Mouse (Mus musculus): ENCODE results near the gene Tub.
A peak's percentile ranks its signal among the peaks of the same experiment; 100 is the strongest.

The Tub gene

DNA sequence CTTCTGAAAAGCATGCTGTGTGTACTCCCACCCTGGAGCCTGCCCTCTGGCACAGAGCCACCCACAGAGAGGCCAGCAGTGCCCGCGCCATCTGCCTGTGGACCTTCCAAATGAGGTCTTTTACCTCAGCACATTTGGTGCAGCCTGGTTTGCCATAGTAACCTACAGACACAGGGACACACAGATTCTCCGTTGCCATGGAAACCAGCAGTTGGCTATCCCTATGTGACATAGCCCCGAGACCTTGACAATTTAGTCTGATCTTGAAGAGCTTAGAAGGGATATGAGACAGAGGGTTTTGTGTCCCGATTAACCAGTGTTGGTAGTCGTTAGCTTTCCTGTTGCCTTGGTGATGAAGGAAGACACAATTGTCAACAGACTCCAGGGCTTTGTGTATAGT is 22.1 kb downstream of the Tub start:
- DNase-seq (ENCODE audit: inconsistent age in 2 of 2, low spot score in 1 of 2) = peak; percentile 62 to 85

DNA sequence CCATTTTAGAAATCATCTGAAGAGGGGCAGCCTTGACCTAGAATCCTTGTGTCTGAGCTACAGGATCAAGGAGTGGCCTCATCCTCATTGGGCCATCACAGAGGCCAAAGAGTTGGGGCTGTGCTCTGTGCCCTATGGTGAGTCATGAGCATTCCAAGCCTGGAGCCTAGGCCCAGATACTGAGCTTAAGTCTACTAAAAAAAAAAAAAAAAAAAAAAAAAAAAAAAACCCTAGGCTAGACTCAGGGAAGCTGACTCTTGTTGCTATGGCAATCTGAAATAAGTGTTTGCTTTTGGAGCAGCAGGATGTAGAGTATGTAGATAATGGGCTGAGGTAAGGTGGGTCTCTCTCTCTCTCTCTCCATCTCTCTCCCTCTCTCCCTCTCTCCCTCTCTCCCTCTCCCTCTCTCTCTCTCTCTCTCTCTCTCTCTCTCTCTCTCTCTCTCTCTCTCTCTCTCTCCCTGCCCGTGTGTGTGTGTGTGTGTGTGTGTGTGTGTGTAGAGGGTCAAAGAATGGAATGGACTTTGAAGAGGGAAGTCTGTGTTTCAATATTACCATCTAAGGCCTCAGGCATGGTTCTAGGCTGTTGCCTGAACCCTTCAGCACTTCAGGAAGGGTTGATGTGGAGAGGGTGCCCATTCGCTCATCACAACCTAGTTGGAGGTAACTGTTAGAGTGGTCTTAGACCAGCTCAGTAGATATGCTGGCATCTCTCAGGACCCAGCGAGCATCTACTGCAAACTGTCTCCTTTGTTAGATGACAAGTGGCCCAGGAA is 36.0 kb downstream of the Tub start:
- DNase-seq (ENCODE audit: inconsistent age in 2 of 2, low spot score in 1 of 2) = peak in 1 of 2 experiments; percentile 59

DNA sequence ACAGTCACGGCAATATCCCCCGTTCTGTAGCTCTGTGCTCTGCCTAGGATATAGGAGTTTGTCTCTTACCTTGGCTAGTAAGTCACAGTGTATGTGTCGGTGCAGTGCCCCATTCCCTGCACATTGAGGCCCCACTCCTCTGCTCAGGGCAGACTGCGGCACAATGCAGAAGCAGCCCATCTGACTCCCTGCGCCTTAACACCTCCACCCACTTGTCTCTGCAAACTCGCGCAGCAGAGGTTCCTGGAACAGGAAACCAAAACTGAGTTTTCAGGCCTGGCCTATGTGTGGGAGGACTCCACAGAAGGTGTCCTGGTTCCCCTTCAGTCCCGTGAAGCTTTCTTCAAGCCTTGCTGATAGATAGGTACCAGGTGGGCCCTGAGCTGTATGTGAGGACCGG is 41.1 kb downstream of the Tub start:
- no peak for DNase-seq (ENCODE audit: inconsistent age in 2 of 2, low spot score in 1 of 2)

- peak; percentile 35 to 76 for DNase-seq (ENCODE audit: inconsistent age in 2 of 2, low spot score in 1 of 2)
These were observed 43.1 kb downstream of the Tub start for GRCm38 (mm10) chr7:108993230-108993629.

DNA sequence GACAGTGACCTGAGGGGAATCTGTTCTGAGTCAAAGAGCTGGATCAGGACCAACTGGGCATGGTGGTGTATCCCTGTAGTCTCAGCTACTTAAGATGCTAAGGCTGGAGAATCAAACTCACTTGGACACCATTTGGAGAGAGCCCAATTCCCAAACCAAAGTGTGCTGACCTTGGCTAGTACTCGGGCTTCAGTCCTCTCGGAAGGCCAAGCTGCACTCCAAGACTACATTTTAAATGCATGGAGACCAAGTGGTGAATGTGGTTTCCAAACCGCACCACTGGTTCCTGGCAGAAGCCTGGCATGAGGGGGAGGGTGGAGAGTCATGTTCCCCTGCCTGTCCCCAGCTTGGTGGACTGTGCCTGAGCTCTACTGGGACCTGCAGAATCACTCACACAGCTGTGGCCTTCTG is 43.7 kb downstream of the Tub start:
- peak in 1 of 2 experiments; percentile 61 for DNase-seq (ENCODE audit: inconsistent age in 2 of 2, low spot score in 1 of 2)

GRCm38 (mm10) chr7:108996156-108996555 is 46.0 kb downstream of the Tub start:
- peak in 1 of 2 experiments; percentile 73 for DNase-seq (ENCODE audit: inconsistent age in 2 of 2, low spot score in 1 of 2)

DNA sequence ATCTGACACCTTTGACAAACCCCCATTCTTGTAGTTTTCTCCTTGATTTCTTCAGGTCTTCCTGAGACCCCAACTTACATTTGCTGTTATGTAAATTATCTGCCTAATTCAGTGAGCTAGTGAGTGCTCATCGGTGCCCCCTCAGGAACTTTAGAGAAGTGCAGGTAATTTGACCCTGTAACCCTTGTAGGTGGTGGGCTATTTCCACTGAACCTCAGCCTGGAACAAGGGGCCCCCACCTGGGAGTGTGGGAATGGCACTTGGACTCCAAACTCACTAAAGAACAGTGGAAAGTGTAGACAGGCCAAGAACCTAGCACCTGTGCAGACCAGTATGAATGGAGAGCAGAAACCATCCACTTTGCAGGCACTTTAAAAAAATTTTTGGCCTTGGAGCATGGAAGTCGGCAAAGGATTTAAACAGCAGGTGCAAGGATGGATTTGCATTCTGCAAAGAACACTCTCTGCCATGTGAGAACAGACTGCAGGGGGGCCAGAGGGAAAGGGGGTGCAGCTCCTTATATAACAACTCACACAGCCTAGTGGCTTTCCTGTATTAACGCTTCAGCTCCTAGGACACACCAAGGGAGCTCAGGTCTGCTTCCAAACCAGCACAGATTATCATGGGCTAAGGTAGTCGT is 50.3 kb downstream of the Tub start:
- DNase-seq (ENCODE audit: inconsistent age in 2 of 2, low spot score in 1 of 2) = peak in 1 of 2 experiments; percentile 73

DNA sequence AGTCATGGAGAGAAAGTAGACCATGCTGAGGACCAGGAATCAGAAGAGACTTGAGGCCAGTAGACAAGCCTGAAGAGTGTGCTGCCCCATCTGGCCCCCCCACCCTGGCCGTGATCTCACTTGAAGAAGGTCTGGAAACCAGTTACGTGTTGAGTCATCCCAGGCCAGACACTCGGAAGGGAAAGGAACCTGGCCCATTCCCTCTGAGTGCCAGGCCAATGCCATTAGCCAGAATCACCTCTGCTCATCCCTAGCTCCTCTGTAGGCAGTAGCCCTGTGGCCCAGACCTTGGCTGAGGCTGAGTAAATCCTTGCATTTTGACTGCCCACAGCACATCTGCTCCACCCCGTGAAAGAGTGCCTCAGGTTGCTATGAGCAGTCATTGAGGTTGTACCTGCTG is 51.8 kb downstream of the Tub start:
- DNase-seq (ENCODE audit: inconsistent age in 2 of 2, low spot score in 1 of 2) = peak; percentile 37 to 77

- DNase-seq (ENCODE audit: inconsistent age in 2 of 2, low spot score in 1 of 2) = peak in 1 of 2 experiments; percentile 42
These were observed 53.5 kb downstream of the Tub start for GRCm38 (mm10) chr7:109003653-109004052.

GRCm38 (mm10) chr7:109009260-109009659 is 59.1 kb downstream of the Tub start:
- DNase-seq (ENCODE audit: inconsistent age in 2 of 2, low spot score in 1 of 2) = no peak

DNA sequence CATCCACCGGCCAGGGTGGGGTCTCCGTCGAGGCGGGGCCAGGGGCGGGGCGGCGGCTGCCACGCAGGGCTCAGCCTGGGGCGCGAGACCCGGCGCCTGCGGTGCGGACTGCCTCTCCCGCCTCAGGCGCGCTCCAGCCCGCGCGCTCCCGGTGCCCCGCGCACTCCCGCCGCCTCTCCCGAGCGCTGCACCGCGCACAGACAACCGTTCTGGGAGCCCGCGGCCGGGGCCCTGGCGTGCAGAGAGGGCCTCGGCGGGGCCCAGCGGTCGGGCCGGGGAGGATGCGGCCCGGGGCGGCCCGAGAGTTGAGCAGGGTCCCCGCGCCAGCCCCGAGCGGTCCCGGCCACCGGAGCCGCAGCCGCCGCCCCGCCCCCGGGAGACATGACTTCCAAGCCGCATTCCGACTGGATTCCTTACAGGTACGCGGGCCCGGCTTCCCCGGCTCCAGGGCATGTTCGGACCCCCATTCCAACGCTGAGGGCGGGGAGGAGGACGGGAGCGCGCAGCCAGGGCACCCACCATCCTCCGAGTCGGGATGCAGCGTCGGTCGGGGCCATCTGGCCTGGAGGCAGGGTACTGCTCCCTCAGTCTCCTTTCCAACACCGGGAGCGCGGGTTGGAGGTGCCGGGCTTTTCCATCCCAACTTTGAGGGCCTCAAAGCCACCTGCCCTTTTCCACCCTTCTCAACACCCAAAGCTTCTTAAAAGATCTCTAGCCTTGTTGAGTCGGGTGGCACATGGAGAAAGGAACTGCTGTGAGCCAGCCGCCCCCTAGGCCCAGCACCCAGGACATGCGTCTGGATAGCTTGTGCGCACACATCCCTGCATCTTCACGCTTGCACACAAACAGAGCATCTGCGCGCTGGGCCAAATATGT is 60.8 kb downstream of the Tub start:
- peak; percentile 42 to 83 for DNase-seq (ENCODE audit: inconsistent age in 2 of 2, low spot score in 1 of 2)

DNA sequence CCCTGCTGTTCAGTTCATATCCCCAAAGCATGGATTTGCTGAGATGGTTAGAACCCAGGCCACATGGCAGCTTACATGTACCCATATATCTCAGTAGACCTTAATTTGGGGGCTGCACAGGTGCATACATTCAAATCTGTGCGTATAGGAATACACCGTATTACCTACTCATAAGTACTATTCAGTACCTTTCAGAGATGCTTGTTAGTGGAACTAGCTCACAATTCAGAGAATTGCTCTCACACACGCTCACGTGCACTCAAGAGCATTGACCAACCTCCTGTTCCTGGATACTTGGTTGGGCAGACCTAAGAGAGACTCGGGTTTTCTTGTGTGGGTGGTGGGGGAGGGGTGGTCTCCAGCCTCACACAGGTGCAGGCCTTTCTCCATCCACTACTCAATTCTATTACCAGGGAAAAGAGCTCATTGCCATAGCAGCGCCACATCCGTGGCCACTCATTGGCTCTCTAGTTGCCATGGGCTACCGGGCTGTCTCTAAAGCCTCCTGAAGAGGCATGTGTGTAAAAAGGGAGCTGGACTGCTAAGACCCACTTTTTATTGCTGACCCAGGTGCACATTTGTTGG is 61.5 kb downstream of the Tub start:
- peak in 1 of 2 experiments; percentile 68 for DNase-seq (ENCODE audit: inconsistent age in 2 of 2, low spot score in 1 of 2)

DNA sequence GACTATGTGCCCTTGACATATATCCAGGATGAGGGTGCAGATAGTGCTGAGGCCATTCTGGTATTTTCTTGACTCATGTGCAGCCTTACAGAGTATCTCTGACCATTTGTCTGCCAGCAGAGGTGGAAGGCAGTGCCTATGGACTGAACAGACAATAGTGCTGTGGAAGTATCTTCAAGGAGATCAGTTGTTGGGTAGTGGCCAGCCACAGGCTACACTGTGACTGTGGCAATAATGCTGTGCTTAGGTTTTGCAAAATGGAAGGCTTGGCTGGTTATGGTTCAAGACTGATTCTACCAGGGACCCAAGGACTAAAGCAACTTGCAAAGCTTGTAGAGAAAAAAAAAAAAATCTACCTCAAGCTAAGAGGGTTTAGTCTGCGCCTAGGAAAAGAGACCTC is 62.4 kb downstream of the Tub start:
- peak in 1 of 2 experiments; percentile 71 for DNase-seq (ENCODE audit: inconsistent age in 2 of 2, low spot score in 1 of 2)

DNA sequence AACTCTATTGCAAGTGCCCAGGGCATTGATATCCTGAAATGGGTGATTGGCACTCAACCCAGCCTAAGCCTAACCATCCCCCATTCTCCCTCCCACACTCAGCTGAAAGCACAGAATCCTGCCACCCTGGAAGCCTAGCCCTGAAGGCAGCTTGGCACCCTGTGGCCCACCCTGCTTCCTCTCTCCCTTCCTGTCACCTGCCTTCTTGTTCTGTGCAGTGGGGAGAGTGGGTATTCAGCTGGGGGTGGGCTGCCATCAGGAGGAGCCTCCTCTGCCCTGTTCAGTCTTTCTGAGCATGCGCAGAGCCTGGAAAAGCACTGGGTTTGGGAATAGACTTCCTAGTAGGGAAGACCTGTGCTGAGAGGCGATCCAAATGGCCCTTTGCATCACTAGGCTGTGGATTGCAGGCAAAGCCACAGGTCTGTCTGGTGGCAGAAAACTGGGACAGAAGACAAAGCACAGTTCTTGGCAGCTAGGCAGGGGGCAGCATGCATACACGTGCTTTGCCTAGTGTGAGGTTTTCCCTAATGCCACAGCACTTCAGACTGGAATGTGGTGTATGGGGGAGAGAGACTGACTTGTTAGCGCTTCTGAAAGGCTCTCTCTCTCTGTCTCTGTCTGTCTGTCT is 63.0 kb downstream of the Tub start:
- no peak for DNase-seq (ENCODE audit: inconsistent age in 2 of 2, low spot score in 1 of 2)

- peak in 1 of 2 experiments; percentile 23 for DNase-seq (ENCODE audit: inconsistent age in 2 of 2, low spot score in 1 of 2)
These were observed 64.7 kb downstream of the Tub start for GRCm38 (mm10) chr7:109014851-109015250.

DNA sequence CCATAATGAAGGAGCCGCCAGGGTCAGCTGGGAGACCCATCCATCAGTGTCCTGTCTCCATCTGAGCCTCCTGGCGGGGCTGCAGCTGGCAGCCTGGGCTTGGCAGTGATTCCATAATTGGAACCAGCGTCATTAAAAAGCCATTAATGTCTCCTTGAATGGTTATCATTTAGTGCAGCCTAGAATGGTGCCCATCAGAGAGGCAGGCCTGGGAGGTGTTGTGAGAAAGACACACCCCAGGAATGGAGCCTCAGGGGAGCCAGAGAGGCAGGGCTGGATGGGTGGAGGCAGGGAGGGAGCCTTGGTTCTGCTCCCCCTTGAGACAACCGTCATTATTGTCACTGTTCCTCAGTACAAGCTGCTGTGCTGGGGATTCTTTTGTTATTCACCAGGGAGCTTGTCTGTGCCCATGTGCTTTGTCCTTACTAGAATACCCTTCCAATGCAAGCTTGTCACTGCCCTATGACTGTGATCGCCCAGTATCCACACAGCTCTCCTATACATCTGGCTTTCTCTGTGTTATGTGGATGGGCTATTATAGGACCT is 66.3 kb downstream of the Tub start:
- DNase-seq (ENCODE audit: inconsistent age in 2 of 2, low spot score in 1 of 2) = peak; percentile 46 to 70

DNA sequence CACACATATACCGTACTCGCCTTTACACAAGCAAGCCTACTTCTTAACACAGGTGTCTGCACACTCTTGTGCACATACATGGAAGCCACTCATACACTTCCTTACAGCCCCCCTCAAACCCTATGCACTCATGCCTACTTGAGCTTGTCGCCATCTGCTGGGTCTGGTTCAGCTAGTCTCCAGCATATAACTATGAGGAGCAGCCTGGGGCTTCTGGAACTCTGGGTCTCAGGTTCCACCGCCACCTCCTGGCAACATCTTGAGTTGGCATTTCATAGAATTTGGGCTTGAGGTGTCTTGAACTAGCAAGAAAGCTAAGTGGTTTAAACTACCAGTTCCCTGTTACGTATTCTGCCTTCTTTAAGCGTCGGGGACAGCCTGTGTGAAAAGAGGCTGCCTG is 69.1 kb downstream of the Tub start:
- peak; percentile 15 to 50 for DNase-seq (ENCODE audit: inconsistent age in 2 of 2, low spot score in 1 of 2)

DNA sequence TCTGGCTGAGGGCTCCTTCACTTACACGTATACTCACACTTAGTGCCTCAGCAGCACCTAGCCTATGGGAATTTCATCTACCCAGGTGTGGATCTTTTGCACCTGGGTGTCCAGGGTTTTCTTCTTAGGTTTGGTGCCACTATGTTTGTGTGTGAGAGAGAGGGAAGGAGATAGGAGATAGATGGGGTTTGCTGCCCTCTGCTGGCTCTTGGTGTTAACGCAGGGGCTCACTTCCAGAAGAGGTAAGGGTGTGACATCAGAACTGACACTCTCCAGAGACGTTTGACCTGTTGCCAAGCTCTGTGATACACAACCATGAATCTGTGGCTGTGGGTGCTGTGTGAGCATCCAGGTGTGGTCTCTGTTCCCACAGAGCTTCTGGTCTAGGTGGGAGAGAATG is 71.3 kb downstream of the Tub start:
- DNase-seq (ENCODE audit: inconsistent age in 2 of 2, low spot score in 1 of 2) = peak; percentile 71 to 91

DNA sequence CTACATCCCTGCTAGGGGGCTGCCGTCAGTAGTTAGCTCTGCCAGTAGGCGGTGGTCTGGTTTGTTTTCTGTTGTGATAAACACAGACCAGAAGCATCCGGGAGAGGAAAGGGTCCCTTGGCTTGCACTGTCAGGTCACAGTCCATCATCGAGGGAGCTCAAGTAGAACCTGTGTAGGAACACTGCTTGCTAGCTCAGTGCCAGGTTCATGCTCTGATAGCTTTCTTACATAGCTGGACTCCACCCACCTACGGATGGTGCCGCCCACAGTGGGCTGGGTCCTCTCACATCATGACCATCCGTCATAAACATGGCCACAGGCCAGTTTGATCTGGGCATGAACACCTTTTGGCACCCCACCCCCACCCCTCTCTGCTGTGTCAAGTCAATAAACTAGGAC is 75.6 kb downstream of the Tub start:
- DNase-seq (ENCODE audit: inconsistent age in 2 of 2, low spot score in 1 of 2) = no peak

DNA sequence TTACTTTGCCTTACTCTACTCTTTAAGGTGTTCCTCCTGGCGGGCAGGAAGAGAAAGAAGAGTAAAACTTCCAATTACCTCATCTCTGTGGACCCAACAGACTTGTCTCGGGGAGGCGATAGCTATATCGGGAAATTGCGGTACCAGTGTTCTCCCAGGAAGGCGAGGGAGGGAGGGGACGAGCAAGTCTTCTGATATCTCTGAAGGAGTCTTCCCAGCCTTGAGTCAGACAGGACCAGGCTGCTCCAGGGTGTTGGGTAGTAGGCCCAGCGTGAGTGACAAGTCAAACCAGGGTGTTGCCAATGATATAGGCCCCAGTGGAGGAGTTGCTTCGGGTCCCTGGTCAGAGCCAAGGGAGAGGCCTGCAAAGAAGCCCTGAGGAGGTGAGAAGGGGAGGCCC is 76.8 kb downstream of the Tub start:
- no peak for DNase-seq (ENCODE audit: inconsistent age in 2 of 2, low spot score in 1 of 2)

Measured in adrenal gland, adult (tissue).